Mouse (Mus musculus): ENCODE measurements at regions not wholly inside any gene's neighbourhood (a gene's known extent, or its start where the extent isn't known, plus 50 kb on each side); places are given as distances from the start of the nearest gene placed in this dataset.

DNA sequence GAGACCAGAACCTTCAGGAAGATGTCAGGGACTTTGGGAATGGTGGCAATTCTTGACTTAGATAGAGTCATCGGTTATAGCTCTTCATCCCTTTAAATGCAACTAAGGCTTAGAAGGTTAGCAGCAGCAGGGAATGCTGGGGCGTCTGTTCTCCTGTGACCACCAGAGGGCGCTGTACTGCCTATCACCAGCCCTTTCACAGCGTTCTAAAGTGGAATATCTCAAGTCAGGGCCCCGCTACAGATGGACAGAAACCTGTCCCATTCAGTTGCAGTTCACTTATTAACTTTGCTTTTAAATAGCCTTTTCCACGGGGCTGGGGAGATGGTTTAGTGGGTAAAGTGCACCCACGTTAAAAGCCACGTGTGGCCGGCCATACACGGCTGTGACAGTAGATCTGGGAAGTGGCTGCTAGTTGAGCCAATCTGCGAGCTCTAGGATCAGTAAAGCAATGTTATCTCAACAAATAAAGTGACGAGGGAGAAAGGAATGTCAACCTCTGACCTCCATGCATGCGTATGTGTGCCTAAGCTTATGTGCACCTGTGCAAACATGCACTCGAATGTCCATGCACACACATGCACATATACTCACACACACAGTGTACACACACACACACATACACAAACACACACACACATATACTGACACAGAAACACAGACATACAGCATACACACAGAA lies 104.3 kb downstream of the Fam168b start:
- peak; percentile 62; the same call in 1 of the 2 replicates for ATAC-seq (ENCODE audit: poor library complexity, severe bottlenecking)

DNA sequence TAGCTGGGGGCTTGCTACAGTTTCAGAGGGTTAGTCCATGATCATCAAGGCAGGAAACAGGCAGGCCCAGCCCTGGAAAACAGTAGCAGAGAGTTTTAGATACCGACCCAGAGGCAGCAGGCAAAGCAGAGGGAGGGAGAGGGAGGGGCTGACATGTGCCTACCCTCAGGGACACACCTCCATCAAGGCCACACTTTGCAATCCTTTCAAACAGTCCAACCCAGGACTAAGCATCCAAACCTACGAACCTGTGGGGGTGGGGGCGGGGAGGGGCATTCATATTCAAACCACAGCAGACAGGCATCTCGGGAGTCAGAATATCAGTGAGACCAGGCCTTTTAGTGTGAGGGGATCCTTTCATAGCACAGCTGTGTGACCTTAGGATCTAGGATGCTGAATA lies 103.2 kb downstream of the Fam168b start:
- no peak for ATAC-seq (ENCODE audit: poor library complexity, severe bottlenecking)

DNA sequence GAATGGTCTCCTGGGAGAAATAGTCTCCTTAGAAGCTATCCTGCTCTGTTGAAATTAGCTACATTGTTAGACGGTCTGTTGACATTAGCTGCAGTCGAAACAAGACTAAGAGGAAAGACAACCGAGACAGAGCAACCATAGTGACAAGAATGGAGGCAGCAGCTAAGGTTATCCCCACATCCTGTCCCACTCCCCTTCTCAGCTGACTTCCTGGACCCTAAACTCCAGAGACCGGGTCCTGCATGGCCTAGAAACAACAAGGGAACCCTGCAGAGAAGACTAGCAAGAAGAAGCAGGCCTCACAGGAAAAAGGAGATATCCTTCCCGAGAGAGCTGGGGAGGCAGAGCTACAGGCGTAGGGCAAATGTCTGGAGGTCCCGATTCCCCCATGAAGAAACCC lies 102.0 kb downstream of the Fam168b start:
- no peak for ATAC-seq (ENCODE audit: poor library complexity, severe bottlenecking)

DNA sequence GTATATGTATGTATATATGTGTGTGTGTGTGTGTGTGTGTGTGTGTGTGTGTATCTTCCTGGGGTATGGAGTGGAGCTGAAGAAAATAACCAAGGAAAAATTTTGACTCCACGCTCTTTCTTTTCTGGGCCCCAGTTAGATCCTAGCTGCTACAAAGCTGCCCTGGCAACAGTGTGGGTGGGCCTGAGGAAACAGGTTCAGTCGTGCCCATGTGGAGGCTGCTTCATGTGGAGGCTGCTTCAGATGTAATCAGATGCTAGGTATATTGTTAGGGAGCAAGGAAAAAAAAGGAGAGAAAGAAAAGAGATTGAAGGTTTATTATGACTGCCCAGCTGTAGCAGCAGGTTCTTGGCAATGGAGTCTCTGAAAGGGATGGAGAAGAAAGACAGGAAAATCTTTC lies 100.6 kb downstream of the Fam168b start:
- ATAC-seq (ENCODE audit: poor library complexity, severe bottlenecking), result no peak

DNA sequence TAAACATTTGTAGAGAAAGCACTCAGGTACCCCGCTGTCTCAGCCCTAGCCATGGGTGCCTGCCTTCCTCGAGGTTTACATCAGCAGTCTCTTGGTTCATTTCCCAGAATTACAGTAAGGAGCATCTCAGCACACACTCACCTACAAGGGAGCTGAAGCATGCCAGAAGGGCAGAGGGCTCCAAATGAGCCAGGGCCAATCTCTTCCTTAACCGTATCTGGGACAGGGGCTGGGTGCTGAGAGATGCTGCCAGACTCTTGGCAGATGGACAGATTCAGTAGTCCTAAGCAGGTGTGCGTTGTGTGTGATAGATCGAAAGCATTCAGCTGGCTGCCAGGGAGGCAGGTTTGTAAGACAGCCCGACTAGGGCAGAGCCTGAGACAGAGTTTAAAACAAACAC lies 97.0 kb downstream of the Fam168b start:
- no peak for ATAC-seq (ENCODE audit: poor library complexity, severe bottlenecking)

DNA sequence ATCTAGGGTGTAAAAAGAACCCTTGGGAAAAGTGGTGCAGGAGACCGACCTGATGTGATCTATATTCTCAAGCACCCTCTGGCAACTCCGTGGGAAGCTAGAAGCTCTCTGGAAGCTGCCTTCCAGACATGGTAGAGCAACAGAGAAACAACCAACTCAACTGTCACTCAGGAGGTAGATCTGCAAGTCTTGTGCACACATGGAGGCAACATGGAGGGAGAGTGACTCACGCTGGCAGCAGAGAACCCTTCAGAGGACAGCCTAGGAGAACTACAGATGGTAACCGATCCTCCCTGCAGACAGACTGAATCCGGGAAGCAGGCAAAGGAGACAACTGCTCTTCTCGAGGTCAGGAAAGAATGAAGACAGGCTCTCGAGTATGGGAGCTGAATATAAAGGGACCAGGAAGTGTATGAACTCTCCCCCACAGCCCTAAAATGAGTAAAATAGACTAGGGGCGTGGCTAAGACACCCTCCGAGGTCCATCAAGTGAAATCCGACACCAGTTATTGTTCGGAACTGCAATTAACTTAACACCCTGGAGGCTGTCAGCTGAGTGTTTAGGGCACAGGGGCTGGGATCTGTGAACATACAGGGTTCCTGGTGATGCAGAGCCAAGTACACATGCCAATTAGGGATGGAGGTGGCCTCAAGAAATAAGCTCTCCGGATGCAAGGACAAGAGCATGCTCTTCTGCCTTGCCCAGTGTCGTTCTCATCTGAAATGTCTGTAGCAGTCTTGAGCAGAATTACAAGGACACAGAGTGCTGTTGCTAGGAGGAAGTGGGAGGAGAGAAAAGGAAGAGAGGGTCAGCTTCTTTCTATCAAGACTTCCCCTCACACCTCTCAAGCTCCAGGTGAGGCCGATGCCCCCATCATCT lies 93.5 kb downstream of the Fam168b start:
- no peak for ATAC-seq (ENCODE audit: poor library complexity, severe bottlenecking)

DNA sequence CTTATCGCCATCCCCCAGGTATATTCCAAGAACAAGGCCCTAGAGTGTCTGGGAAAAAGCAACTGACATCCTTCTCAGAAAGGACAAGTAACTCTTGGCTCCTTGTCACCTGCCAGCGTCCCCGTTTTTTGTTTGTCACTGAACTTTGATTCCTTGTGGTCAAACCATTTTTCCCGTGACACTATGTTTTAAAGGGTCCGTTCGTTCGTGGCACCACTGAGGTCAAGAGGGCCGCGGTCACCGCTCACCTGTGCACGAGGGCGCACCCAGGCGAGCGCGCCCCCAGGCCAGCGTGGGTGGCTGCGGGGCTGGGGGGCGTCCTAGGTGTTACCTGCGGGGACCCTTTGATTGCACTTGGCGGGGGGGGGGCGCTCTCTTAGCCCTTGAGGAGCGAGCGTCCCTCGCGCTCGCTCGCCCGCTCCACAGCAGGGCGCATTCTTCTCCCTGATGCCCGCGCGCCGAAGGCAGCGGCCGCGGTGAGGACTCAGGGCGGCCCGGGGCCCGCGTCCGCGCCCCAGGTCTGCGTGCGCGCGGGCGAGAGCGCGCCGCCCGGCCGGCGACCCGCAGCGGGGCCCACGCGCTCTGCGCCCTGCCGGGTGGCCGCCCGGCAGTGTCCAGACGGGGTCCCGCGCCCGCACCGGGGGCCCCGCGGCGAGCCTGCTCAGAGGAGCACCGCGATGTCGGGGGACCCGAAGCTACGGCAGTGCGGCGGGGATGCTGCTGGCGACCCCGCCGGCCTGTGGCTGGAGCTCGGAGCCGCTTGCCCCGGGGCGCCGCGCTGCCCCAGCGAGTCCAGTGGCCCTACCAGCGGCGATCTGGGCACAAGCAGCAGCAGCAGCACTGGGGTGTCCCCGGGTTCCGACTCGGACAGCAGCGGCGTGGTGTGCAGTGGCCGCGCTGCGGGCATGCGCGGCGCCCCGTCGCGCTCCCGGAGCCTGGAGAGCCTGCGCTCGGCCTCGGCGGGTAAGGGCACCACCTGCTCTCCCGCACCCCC lies 92.5 kb downstream of the Fam168b start:
- no peak for ATAC-seq (ENCODE audit: poor library complexity, severe bottlenecking)

DNA sequence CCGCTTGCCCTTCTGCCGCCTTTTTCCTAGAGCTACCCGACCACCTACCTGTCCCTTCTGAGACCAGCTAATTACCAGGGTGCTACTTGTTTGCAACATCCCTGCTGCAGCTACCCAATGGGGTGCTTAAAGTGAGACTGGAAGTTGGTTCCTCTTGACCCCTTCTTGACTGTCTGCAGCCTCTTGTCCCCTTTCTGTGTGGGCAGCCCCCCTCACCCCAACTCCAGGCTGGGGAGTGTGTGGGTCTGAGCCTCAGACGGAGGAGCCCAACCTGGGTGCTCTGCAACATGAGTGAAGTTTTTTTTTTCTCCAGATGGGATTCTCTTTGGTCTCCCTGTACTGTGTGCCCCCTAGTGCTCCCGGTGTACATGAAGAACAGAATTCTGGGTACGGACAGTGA lies 91.7 kb downstream of the Fam168b start:
- no peak for ATAC-seq (ENCODE audit: poor library complexity, severe bottlenecking)

DNA sequence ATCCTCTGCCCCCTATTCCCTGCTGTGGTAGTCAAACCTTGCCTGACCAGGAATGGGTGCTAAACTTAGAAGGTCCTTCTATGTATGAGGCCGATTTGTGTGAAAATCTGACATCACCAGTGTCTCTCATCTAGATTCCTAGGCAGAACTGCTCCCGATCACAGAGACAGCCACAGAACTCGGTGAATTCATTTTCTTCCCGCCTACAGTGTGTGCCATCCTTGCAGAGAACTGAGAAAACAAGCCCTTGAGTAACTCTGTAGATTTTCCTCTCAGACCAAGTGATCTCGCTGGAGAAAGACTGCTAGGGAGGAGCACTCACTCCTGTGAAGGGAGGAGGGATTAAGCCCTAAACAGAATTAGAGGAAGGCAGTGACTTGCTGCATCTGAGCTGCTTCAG lies 89.3 kb downstream of the Fam168b start:
- ATAC-seq (ENCODE audit: poor library complexity, severe bottlenecking), result no peak

DNA sequence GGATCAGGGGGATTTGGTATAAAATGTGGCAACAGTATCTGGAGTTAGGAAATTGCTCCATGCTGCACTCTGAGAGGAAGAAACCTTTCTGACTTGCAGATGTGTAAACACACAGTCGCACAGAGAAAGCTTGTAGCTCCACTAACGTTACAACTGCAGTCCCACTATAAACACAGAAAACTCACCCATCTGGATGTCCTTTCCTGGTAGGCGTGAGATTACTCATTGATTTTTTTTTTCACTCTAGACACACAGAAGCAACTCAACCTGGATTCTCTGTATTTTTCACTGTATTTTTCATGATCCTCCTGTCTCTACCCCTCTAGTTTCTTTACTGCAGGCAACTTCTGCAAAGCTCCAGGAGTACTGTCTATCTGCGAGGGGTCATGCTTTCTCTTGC lies 82.3 kb downstream of the Fam168b start:
- no peak for ATAC-seq (ENCODE audit: poor library complexity, severe bottlenecking)

DNA sequence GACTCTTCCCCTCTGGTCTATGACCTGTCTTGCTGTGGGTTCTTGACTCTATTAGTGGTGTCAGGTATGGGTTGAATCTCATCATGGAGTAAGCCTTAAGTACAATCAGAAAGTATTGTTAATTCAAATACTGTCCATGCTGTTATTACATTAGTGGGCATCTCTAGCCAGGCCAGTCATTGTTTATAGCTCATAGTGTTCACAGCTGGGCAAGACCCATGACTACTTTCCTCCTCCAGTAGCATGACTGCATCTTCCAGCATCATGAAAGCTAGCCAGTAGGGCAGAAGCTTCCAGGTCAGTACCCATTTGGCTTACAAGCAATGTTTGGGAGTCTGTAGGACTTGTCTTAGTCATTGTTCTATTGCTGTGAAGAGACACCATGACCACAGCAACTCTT lies 81.4 kb downstream of the Fam168b start:
- ATAC-seq (ENCODE audit: poor library complexity, severe bottlenecking), result no peak

DNA sequence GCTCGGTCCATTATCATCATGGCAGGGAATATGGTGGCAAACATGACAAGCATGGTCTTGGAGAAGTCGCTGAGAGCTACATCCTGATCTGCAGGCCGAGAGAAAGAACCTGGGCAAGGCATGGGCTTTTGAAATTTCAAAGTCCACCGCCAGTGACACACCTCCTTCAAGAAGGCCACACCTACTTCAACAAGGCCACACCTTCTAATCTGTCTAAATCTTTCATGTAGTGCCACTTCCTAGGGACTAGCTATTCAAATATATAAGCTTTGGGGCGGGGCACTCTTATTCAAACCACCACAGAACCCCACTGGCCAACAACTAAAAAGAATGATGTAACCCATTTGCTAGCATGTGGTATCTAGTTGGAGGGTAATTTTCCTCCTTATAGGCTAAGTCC lies 81.0 kb downstream of the Fam168b start:
- ATAC-seq (ENCODE audit: poor library complexity, severe bottlenecking), result no peak
